Mouse (Mus musculus): ENCODE results near the gene Kdm2b. TPM values are rescaled to one million over a fixed set of nuclear protein-coding genes. Genes with fewer than 3 reads are reported as not detected.

Kdm2b gene
- 10 to 100 TPM; 22.6 to 34.1 TPM for polyA plus RNA-seq (2017; shearing (Covaris generic))

GRCm38 (mm10) chr5:122989551-122990330 is at the start of gene Kdm2b:
Kdm2b (minus strand) TSS chr5:122989823.

GRCm38 (mm10) chr5:123014753-123015701 is 25.4 kb upstream of the Kdm2b start, which contains the start of gene Orai1:
Orai1 (plus strand) TSS chr5:123015074.

GRCm38 (mm10) chr5:122849521-122850318 is 139.9 kb downstream of the Kdm2b start, which contains the start of gene Rnf34:
Rnf34 (plus strand) TSS chr5:122850048.

GRCm38 (mm10) chr5:122820777-122821523 is 168.7 kb downstream of the Kdm2b start, which contains the start of gene Anapc5:
Anapc5 (minus strand) TSS chr5:122821339.

Other genes with a start within 250 kb of the Kdm2b start
- 10 to 100 TPM; 15.1 to 17.5 TPM for gene Camkk2, start 210.4 kb downstream of the Kdm2b start, polyA plus RNA-seq (2017; shearing (Covaris generic))
- 100 to 1,000 TPM; 182 to 227 TPM for gene Anapc5, start 168.5 kb downstream of the Kdm2b start, polyA plus RNA-seq (2017; shearing (Covaris generic))
- gene Rnf34, start 139.8 kb downstream of the Kdm2b start, polyA plus RNA-seq (2017; shearing (Covaris generic)): 10 to 100 TPM; 36.5 to 37.2 TPM
- 100 to 1,000 TPM; 127 to 131 TPM for gene Orai1, start 25.3 kb upstream of the Kdm2b start, polyA plus RNA-seq (2017; shearing (Covaris generic))
- 1 to 10 TPM in 1 of 2 experiments, under 1 TPM in 1; 0.80 to 2.4 TPM for gene Morn3, start 57.2 kb upstream of the Kdm2b start, polyA plus RNA-seq (2017; shearing (Covaris generic))
- gene Tmem120b, start 78.6 kb upstream of the Kdm2b start, polyA plus RNA-seq (2017; shearing (Covaris generic)): 1 to 10 TPM; 5.1 to 6.8 TPM
- gene Rhof, start 142.9 kb upstream of the Kdm2b start, polyA plus RNA-seq (2017; shearing (Covaris generic)): 100 to 1,000 TPM; 118 to 208 TPM
- 1 to 10 TPM; 5.2 to 7.6 TPM for gene Setd1b, start 152.4 kb upstream of the Kdm2b start, polyA plus RNA-seq (2017; shearing (Covaris generic))
- 10 to 100 TPM; 53.2 to 73.4 TPM for gene Psmd9, start 179.6 kb upstream of the Kdm2b start, polyA plus RNA-seq (2017; shearing (Covaris generic))
- not detected for gene Hpd, start 192.9 kb upstream of the Kdm2b start, polyA plus RNA-seq (2017; shearing (Covaris generic))